Mouse (Mus musculus): ENCODE results near the gene Men1. TPM values are rescaled to one million over a fixed set of nuclear protein-coding genes. Genes with fewer than 3 reads are reported as not detected.
A peak's percentile ranks its signal among the peaks of the same experiment; 100 is the strongest.
"Not testable (repeated sequence)": the region's sequence is repeated elsewhere in the genome, so short reads cannot be mapped to it uniquely, and the experiment has no call there.

Men1 gene
- polyA plus RNA-seq, 2 experiments from 2014 or later, result 16.9 to 32.1 TPM

GRCm38 (mm10) chr19:6305517-6306115 lies 29.2 kb upstream of the Men1 start:
- ATAC-seq, result no peak

GRCm38 (mm10) chr19:6306137-6306551 lies 28.6 kb upstream of the Men1 start, which contains the start of gene Cdc42bpg:
Gene Cdc42bpg, plus strand, starts transcription at chr19:6306456.
- peak; percentile 78 for ATAC-seq

GRCm38 (mm10) chr19:6306586-6306985 lies 28.2 kb upstream of the Men1 start:
- ATAC-seq, result peak; percentile 67

- ATAC-seq, result no peak
Observed at GRCm38 (mm10) chr19:6307733-6308531, 26.8 kb upstream of the Men1 start.

- no peak for ATAC-seq
Observed at GRCm38 (mm10) chr19:6310181-6310580, 24.6 kb upstream of the Men1 start.

GRCm38 (mm10) chr19:6311783-6312182 lies 23.0 kb upstream of the Men1 start:
- ATAC-seq, result not testable (repeated sequence)

GRCm38 (mm10) chr19:6313796-6314195 lies 21.0 kb upstream of the Men1 start:
- no peak for ATAC-seq

GRCm38 (mm10) chr19:6314513-6314912 lies 20.3 kb upstream of the Men1 start:
- no peak for ATAC-seq

- ATAC-seq, result no peak
Observed at GRCm38 (mm10) chr19:6315573-6315972, 19.2 kb upstream of the Men1 start.

GRCm38 (mm10) chr19:6318145-6318544 lies 16.6 kb upstream of the Men1 start:
- no peak for ATAC-seq

- no peak for ATAC-seq
Observed at GRCm38 (mm10) chr19:6321358-6321757, 13.4 kb upstream of the Men1 start.

GRCm38 (mm10) chr19:6321786-6322621 lies 12.8 kb upstream of the Men1 start:
- no peak for ATAC-seq

- ATAC-seq, result no peak
Observed at GRCm38 (mm10) chr19:6324751-6325150, 10.0 kb upstream of the Men1 start.

GRCm38 (mm10) chr19:6331178-6331577 lies 3.6 kb upstream of the Men1 start:
- ATAC-seq, result no peak

GRCm38 (mm10) chr19:6331719-6332516 lies 2.9 kb upstream of the Men1 start:
- ATAC-seq, result peak; percentile 47

- no peak for ATAC-seq
Observed at GRCm38 (mm10) chr19:6333761-6334595, 801 bp upstream of the Men1 start.

GRCm38 (mm10) chr19:6335458-6335827 lies 664 bp downstream of the Men1 start:
- ATAC-seq, result no peak

- ATAC-seq, result no peak
Observed at GRCm38 (mm10) chr19:6336920-6337319, 2.1 kb downstream of the Men1 start.

- ATAC-seq, result no peak
Observed at GRCm38 (mm10) chr19:6338171-6338570, 3.4 kb downstream of the Men1 start.

GRCm38 (mm10) chr19:6338716-6339115 lies 3.9 kb downstream of the Men1 start:
- no peak for ATAC-seq

- ATAC-seq, result no peak
Observed at GRCm38 (mm10) chr19:6339191-6339590, 4.4 kb downstream of the Men1 start.
